Mouse (Mus musculus) Patski (cell line): ENCODE measurements around the gene Amigo1. TPM values are rescaled to one million over a fixed set of nuclear protein-coding genes. Genes with fewer than 3 reads are reported as not detected.

Source experiments
- ATAC-seq: fragments of 100-300 bp; one replicate; pipeline ENCODE4 v1.8.0; 2021
- CTCF ChIA-PET: fragments of 350-600 bp; sonication (Branson Sonifier 250); formaldehyde crosslinking; loops from one replicate; lab custom pipeline; 2022; ENCODE audit warnings: inconsistent platforms; lab: Charles Lee
- POLR2A ChIA-PET: fragments of 350-600 bp; sonication (Branson Sonifier 250); formaldehyde crosslinking; loops from one replicate; lab custom pipeline; 2022; ENCODE audit warnings: antibody characterized with exemption, inconsistent platforms; lab: Charles Lee
- DNase-seq: peaks from one replicate; pipeline ENCODE4 v3.0.0-alpha.2; 2011; ENCODE audit warnings: low read depth, low spot score
- H3K27me3 ChIP-seq: fragments of 371-371 bp; one replicate; pipeline ENCODE4 v1.5.1; 2021
- CTCF ChIP-seq: fragments of 100-300 bp; IDR thresholded peaks from one replicate; pipeline ENCODE4 v1.5.1; 2021
- in situ Hi-C: fragments of 300-500 bp; cut with MboI; formaldehyde crosslinking; loops from 3 replicates; pipeline ENCODE4 v1.11.1; 2018; ENCODE audit warnings: low pct_unique_long_range_greater_than_20kb, mixed read lengths
- polyA plus RNA-seq: library from polyadenylated mRNA; unstranded; gene quantifications from one replicate; pipeline ENCODE4 v1.2.3, GENCODE M21; 2021

Amigo1 gene
- 16.6 TPM for polyA plus RNA-seq

GRCm38 (mm10) chr3:108186098-108187047, at the start of gene Amigo1:
Gene Amigo1 (plus strand): TSS chr3:108186335.
- POLR2A ChIA-PET: interaction anchor here (0.6 to 2.4 kb wide), 8 partner anchors 8 to 303 kb away, joined by 3 to 10 read pairs (median 4); partner anchors contain the start of gene Cyb561d1
- in situ Hi-C loops: no loop called here
- DNase-seq (no peak), ATAC-seq (peak; percentile 28)
- no peak for TF ChIP-seq CTCF
- CTCF ChIA-PET: interaction anchor here (1.0 to 9.1 kb wide), 3 partner anchors 13 to 22 kb away, joined by 4 to 85 read pairs (median 17); partner anchors contain the start of gene Cyb561d1
- peaks cover 13% of the 10 kb centered on the region for H3K27me3 ChIP-seq

DNA sequence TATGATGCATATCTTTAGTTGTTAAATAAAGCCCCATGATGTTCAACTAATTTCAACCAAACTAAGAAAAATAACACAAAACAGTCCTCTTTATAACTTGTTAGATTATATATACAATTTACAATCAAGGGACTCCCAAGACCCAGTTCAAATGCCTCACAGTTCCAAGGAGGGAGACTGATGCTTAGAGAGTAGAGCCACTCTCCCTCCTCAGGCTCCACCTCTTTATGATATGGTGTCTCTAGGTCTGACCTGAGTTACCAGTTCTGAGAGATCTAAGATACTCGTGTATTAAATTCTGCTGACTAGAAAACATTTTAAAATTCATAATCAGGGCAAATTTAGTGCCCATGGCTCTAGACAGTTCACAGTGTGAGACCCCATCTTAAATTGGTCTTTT, 47.0 kb upstream of the Amigo1 start:
- ChIA-PET CTCF (interaction anchor here (1.3 to 1.4 kb wide), 4 partner anchors 11 to 579 kb away, joined by 3 to 4 read pairs (median 4); no protein-coding TSS in a partner anchor), POLR2A (no interaction called here)
- no peaks in the 10 kb centered on the region for H3K27me3 ChIP-seq
- no peak for ATAC-seq
- TF ChIP-seq CTCF: no peak
- DNase-seq: no peak
- in situ Hi-C loops: no loop called here

GRCm38 (mm10) chr3:108140786-108141185, 45.3 kb upstream of the Amigo1 start:
- no peak for ATAC-seq
- no peak for TF ChIP-seq CTCF

DNA sequence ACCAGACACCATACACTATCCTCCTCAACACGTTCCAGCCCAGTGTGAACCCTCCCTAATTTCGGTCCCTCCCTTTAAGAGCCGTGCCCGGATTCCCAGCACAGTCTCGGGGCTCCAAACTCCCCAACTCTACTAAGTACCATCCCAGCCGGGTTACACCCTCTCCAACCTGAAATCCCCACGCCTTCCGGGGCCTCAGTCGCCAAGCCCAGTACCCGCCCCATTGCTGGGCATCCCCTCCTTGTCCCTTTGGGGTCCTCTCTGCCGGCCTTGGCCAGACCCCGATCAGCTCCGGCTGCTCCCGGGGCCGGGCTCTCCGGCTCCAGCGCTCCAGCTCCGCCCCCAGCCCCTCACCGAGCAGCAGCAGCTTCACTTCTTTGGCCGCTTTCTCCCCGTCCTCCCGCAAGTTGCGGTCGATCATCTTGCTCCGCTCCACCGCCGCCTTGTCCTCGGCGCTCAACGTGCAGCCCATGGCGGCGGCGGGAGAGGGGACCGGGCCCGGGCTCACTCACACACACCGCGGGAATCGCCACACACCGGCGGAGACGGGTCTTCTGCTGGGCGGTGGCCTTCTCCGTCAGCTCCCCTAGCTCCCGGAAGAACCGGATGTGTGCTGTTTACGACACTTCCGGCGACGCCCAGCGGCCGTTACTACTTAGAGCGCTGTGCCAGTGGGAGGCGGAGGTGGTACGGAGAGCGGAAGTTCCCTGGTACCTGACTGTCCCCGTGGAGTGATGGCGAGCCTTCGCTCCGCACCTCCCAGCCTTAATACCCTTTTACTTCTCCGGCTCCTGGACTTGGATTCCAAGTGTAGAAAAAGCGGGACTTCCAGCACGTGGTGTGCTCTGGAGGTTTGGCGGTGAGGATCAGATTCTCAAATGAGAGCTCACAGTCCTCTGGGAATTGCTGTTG, 40.3 kb upstream of the Amigo1 start, which contains the start of gene Gnai3:
TSS of gene Gnai3 (minus strand) at position 613 of the 912 bp plus-strand sequence.
- TF ChIP-seq CTCF: no peak

More at GRCm38 (mm10) chr3:108140786-108141185, 45.3 kb upstream of the Amigo1 start:
- ChIA-PET CTCF (no interaction called here), POLR2A (no interaction called here)
- no peaks in the 10 kb centered on the region for H3K27me3 ChIP-seq
- no peak for DNase-seq
- in situ Hi-C loops: loop anchor here (10.0 kb wide), 1 partner anchor 436 kb away; no protein-coding TSS in a partner anchor

DNA sequence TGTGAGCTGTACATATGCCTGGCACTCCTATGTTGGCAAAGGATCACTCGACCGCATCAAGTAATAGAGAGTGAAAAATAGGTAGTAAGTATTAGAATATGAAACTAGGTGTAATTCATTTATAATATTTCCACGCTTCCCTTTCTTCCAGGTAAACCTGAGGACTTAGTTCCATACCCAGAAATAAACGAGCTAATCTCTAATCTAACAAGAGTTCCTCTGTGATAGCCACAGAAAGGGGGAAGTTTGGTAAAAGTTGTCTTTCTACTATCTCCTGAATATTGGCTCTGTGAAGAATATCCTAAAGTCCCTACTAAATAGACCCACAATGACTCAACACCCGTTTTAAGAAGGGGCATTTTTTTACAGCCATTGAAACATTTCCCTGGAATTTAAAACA, 39.5 kb upstream of the Amigo1 start:
- no peaks in the 10 kb centered on the region for H3K27me3 ChIP-seq
- DNase-seq (no peak), ATAC-seq (no peak)
- ChIA-PET POLR2A (interaction anchor here (0.8 to 3.1 kb wide), 7 partner anchors 17 to 78 kb away, joined by 3 to 21 read pairs (median 7); partner anchors contain the start of genes Ampd2 and Cyb561d1), CTCF (interaction anchor here (1.0 to 6.0 kb wide), 17 partner anchors 8 to 280 kb away, joined by 3 to 45 read pairs (median 5); partner anchors contain the start of gene Gpr61)
- in situ Hi-C loops: loop anchor here (5.0 to 10.0 kb wide), 4 partner anchors 64 to 442 kb away; no protein-coding TSS in a partner anchor
- TF ChIP-seq CTCF: no peak

More for the DNA sequence above, 40.3 kb upstream of the Amigo1 start, which contains the start of gene Gnai3:
- no peaks in the 10 kb centered on the region for H3K27me3 ChIP-seq
- in situ Hi-C loops: loop anchor here (5.0 to 10.0 kb wide), 4 partner anchors 63 to 441 kb away; no protein-coding TSS in a partner anchor
- POLR2A ChIA-PET: interaction anchor here (1.0 to 3.1 kb wide), 8 partner anchors 10 to 64 kb away, joined by 4 to 21 read pairs (median 7); partner anchors contain the start of genes Ampd2, Cyb561d1 and Gnat2
- CTCF ChIA-PET: interaction anchor here (1.0 to 6.0 kb wide), 13 partner anchors 9 to 277 kb away, joined by 3 to 45 read pairs (median 6); partner anchors contain the start of gene Gpr61
- DNase-seq (peak; percentile 80), ATAC-seq (peak; percentile 97)

DNA sequence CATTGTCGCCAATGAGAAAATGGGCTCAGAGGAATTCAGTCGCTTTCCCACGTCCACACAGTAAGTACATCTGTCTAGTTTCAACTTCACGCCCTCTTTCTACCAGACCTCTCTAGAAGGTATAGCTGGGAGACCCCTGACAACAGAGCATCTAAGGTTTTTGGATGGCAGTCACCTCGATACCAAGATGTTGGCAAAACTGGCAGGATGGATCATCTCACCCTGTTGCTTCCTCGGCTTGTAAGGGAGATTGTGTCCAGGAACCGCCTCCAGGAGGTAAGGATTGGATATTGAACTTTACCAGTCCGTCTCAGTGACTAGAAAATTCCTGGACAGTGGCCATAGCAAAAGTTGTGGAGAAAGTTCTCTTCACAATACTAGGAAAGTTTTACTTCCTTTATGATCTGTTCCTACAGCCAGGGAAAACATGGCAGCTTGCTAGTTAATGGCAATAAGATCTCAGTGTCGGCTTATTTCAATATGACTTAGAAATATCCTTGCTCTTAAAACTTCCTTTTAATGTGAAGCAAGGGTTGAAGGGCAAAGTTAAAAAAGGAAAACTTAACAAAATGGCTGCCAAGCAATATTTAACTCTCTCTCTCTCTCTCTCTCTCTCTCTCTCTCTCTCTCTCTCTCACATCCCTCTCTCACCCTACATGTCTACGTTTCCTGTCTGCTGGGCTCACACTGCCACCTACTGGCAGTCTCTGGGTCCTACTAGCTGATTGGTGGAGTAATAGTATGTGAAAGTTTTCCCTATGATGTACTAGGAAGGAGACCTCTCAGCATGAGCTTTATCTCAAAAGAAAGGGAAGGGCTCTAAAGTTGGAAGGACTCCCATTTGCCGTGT, 38.5 kb upstream of the Amigo1 start:
- CTCF ChIA-PET: interaction anchor here (0.6 to 10.1 kb wide), 51 partner anchors 7 to 284 kb away, joined by 3 to 72 read pairs (median 4); partner anchors contain the start of genes Cyb561d1 and Gpr61
- no peak for TF ChIP-seq CTCF
- POLR2A ChIA-PET: interaction anchor here (0.6 to 1.5 kb wide), 6 partner anchors 12 to 580 kb away, joined by 3 to 10 read pairs (median 4); no protein-coding TSS in a partner anchor
- H3K27me3 ChIP-seq: no peaks in the 10 kb centered on the region
- ATAC-seq: no peak
- in situ Hi-C loops: loop anchor here (5.0 to 10.0 kb wide), 4 partner anchors 65 to 443 kb away; no protein-coding TSS in a partner anchor
- peak; percentile 69 for DNase-seq

DNA sequence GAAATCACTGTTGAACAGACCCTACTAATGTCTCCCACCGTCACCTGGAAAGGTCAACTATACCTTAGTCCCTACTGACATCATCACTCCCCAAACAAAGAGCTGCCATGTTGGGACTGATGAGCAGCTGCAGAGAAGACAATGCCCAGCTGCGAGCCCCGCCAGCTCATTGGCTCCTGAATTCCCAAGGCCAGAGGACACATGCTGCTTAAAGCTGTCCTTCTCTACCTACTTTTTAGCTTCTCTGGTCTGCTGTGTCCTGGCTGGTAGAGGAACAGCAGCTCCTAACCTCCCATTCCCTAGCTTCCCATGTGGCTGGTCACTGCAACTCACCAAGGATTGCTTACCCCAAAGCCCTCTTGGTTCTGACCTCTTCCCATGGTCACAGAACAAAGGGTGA, 33.8 kb upstream of the Amigo1 start:
- CTCF ChIA-PET: interaction anchor here (10.1 kb wide), 1 partner anchor 13 kb away, joined by 72 read pairs; no protein-coding TSS in a partner anchor
- H3K27me3 ChIP-seq: no peaks in the 10 kb centered on the region
- in situ Hi-C loops: no loop called here
- TF ChIP-seq CTCF: no peak
- POLR2A ChIA-PET: interaction anchor here (1.0 kb wide), 1 partner anchor 11 kb away, joined by 3 read pairs; no protein-coding TSS in a partner anchor
- no peak for DNase-seq
- ATAC-seq: no peak

GRCm38 (mm10) chr3:108154656-108155055, 31.5 kb upstream of the Amigo1 start, which contains the start of gene Gpr61:
Gene Gpr61 (minus strand): TSS chr3:108154882.
- in situ Hi-C loops: no loop called here
- ATAC-seq (no peak), DNase-seq (no peak)
- H3K27me3 ChIP-seq: no peaks in the 10 kb centered on the region
- no peak for TF ChIP-seq CTCF
- CTCF ChIA-PET: interaction anchor here (1.0 to 10.1 kb wide), 6 partner anchors 8 to 125 kb away, joined by 3 to 72 read pairs (median 6); partner anchors contain the start of genes Cyb561d1 and Gnai3
- POLR2A ChIA-PET: interaction anchor here (2.0 kb wide), 1 partner anchor 9 kb away, joined by 5 read pairs; no protein-coding TSS in a partner anchor
